Mouse (Mus musculus) adrenal gland, adult 8-10 months (tissue): Measurements from ENCODE around the gene Drosha. TPM values are rescaled to one million over a fixed set of nuclear protein-coding genes. Genes with fewer than 3 reads are reported as not detected.

ENCODE experiments used
- DNase-seq: peaks from one replicate; pipeline ENCODE4 v3.0.0; 2022
- microRNA-seq, 2 experiments: library from miRNA; unstranded; fragments of <30 nt; microRNA quantifications; one replicate each; pipeline ENCODE4 v1.2.0; 2022
- total RNA-seq, 4 experiments: library from RNA; stranded (reverse); gene quantifications; 2 replicates each; pipeline ENCODE4 v1.2.4; 2022

The Drosha gene
- total RNA-seq, 4 experiments from 2014 or later: 32.0 to 40.5 (median 38.7) TPM

DNA sequence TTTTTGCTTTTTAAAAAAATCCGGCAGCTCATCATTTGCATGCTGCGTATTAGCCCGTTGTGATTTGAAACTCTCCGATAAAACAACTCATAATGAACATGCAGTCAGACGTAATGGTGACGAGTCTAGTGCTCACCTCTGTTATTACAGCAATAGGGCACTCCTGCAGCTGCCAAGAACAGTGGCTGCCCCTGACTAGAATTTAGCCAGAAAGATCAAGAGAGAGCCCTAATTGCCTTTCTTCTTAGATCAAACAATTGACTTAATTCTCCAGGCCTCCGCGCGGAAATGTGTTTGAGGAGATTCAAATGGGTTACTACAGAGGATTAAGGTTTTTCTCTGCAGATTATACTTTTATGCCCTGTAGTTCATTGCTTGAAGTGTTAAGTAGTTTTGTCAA is 116.5 kb downstream of the Drosha start:
- DNase-seq: no peak

DNA sequence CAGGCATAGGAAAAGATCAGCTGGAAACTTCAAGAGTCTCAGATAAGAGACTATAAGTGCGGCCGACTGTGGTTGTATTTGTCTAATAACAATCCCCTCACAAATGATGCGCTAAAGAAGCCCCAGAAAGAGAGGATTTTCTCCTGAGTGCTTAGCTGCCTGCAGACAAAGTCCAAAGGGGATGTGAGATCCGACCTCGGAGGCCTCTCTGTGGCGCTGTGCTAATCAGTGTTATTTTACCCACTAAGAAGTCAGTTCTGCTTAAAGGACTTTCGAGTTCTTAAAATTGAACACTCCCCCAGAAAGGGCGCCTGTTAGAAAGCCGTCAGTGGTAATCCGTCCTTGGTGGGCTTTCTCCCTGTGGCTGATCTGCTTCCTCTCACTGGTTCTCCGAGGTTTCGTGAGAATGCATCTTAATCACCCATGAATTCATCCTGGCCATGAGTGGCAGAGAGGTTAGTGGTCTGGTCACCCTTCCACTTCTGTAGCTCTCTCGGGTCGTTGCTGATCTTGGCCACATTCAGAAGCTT is 117.1 kb downstream of the Drosha start:
- no peak for DNase-seq

DNA sequence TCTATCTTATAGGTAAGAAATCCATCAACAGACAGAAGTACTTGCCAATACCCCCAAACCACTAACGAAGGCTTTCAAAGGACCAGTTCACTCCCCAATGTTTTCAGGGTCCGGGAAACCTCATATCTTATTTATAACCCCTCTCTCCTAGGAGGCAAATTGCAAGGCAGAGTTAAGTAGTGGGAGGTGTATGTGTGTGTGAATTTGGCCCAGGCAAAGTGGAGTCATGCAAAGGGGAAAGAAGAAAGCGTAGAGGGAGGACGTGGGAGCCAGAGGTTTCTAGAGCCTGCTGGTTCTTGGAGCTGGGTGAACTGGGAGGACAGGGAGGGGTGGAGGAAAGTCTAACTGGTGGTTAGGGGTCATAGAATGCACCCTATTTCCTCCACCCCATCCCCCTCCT is 117.8 kb downstream of the Drosha start:
- no peak for DNase-seq

DNA sequence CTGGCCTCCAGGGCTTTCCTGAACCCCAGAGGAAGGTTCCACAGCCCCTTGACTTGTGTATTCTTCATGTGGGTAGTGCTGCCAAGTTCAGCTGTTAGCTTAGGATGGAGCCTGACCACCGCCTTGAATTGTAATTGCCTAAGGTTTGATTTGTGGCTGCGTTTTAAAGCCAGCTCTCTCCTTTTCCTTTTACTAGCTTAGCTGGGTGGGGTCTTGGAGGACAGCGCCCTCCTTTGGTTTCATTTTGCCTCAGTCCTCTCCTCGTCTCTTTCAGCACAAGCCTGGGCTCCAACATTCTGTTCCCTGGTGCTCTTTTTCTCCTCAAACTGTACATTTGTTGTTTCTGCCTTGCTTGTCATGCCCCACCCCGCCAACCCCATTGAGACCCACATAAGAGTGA is 133.4 kb downstream of the Drosha start:
- DNase-seq: no peak

DNA sequence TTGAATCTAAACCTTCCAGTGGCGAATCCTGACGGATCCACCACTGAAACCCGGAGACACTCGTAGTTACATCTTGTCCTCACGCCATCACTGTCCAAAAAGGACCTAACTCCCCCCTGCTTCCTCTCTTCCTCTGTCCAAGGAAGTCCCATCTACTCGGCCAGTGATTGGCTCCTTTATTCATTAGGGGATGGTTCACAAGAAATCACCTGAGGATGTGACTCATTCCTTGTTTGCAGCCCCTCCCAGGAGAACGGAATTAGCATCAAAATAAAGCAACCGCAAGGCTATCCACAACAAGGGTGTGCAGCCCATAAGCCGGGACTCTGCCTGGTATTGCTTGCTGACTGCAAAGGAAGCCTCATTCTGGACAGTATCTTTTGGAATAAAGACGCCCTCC is 137.6 kb downstream of the Drosha start:
- DNase-seq: no peak

DNA sequence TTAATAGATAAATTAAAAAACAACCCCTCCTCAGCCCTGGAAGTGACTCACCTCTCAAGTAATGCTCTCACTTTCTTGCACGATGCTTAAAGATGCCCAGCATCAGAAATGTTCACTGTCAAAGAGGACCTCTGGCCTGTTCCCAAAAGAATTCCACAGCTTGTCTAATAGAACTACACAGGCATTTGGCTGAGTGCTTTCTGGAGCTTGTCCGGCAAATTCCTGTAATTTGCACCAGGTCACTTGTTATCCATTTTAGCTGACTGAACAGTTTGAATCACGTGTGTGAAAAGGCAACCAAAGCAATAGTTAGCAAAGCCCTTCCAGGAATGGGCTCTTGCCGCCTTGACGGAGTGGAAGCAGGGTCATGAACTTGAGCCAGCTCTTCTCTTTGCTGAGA is 140.6 kb downstream of the Drosha start:
- DNase-seq: no peak

DNA sequence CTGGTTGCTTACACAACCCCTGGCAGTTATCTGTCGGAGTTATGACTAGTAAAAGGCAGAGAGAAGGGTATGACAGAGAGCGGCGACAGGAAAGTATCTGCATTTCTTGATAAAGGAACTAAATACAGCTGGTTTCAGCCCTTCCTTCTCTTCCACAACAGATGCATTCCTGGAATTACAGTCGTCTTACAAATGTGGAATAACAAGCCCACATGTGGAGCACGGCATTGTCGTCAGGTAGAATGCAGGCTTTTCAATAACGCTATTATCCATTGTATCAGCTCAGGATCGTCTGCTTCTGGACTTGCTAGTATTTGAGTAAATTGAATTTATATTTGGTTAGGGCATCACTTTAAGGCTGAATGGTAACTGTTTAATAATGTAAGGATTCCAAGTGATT is 144.2 kb downstream of the Drosha start:
- DNase-seq: no peak

DNA sequence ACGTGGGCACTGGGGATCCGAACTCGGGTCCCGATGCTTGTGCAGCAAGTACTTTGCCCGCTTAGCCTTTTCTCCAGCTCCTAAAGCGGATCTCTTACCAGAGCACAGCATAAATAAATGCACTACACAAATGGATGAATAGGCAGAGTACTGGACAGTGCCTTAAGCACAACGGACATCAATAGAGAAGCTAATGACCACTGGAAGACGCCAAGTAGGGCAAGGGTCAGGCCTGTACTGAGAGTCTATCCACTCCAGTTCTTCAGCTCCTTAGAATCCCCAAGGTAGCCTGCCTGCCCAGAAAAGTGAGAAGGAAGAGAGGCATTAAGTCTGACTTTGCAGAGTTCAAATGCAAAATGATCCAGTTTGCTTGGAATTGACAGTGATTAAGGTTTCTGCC is 147.8 kb downstream of the Drosha start:
- no peak for DNase-seq

Small RNA genes within 50 kb of the gene (microRNA-seq; reads per million reads assigned to microRNA genes)
- gene Gm47288: 0 reads per million in 2 experiments

Other genes with a start within 250 kb of the Drosha start
- gene Pdzd2, start 84.9 kb upstream of the Drosha start, total RNA-seq: 10 to 100 TPM; 14.8 to 29.7 (median 21.7) TPM
- 10 to 100 TPM; 13.3 to 18.6 (median 15.7) TPM for gene 6030458C11Rik, start 166 bp upstream of the Drosha start, total RNA-seq